Mouse (Mus musculus) skeletal muscle tissue, adult 2 months (tissue): Measurements from ENCODE around the gene Cdk20.

Experiments
- DNase-seq: peaks from one replicate; pipeline ENCODE4 v3.0.0-alpha.2; 2012; ENCODE audit warnings: low read depth, low spot score

Cdk20 gene

GRCm38 (mm10) chr13:64432017-64432995 is at the start of gene Cdk20:
Gene Cdk20, plus strand, starts transcription at chr13:64432314.
- peak; percentile 97 for DNase-seq

DNA sequence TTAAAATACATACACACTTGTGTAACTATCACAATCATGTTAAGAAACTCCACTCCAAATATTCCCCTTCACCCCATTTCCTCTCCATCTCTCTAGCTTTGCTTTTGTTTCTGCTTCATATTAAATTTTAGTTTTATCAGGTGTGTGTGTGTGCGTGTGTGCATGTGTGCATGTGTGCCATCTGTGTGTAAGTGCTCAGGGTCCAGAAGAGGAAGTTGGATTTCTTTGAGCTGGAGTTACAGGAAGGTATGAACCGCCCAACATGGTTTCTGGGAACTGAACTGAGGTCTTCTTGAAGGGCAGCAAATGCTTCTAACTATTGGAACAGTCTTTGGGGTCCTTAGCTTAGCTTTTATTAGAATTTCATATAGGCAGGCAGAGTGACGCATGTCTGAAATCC is 47.2 kb upstream of the Cdk20 start:
- DNase-seq: no peak

DNA sequence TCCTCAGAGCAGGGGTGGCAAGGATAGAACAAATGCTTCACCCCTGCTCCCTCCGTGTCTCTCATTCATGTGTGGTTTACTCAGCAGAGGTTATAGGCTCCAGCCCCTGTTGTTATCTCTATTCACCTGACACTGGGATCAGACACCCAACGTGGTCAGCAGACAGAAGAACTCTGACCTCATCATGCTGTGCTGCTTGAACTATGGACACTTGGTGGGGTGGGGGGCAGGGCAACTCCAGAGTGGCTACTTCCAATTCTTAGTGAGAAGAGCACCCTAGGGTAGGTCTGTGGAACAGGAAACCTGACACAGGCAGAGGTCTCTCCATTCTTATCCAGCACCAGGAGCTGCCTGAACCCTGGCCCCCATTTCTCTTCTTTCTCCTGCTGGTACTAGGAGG is 46.1 kb upstream of the Cdk20 start:
- no peak for DNase-seq

DNA sequence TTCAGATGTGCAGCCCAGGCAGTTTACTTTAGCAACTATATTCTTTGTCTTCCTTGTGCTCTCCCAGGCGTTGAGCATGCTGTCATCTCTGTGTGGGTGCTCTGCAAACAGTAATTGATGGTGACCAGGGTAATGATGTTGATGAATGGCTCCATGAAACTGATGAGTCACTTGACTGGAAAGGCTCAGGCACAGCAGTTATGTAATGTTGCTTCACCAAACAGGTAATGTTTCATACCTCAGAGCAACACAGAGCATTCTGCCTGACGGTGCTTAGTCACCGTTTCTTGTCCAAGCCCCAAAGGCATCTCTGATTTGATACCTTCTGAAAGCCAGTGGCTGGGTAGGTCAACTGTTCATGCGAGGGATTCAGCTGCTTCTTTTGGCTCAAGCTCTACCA is 43.7 kb upstream of the Cdk20 start:
- no peak for DNase-seq

DNA sequence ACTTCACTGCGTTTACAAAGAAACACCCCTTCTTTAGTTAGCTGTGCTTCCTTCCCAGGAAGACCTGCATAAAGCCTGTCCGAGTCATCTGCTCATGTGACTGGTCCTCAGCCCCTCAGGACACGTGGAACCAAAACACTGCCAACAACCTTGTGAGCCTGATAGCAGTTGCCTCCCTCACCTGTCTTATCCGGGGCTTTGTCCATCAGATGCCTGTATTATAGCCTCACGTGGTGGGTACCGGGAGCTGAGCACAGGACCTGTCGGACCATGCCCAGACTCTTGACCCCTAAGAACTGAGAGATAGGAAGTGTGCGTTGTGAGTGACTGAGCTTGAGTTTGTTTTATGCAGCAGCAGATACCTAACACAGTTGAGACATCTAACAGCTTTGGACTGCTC is 35.1 kb upstream of the Cdk20 start:
- no peak for DNase-seq

- peak; percentile 25 for DNase-seq
Observed at GRCm38 (mm10) chr13:64398065-64398464, 34.0 kb upstream of the Cdk20 start.

DNA sequence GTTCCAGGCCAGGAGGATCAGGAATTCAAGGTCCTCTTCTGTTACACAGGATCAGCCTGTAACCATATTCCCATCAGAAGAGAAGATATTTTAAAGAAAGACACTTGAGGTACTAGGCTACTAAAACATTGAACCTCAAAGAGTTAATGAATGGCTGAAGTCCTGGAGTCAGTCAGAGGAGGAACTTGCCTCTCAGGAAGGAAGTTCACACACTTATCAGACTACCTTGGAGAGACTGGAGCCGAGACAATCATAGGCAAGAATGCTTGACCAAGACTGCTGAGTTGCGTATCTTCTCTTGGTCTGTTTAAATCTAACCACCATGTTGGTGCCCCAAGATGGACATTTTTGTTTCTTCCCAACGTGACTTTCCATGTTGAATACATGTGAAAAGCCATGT is 32.2 kb upstream of the Cdk20 start:
- no peak for DNase-seq

DNA sequence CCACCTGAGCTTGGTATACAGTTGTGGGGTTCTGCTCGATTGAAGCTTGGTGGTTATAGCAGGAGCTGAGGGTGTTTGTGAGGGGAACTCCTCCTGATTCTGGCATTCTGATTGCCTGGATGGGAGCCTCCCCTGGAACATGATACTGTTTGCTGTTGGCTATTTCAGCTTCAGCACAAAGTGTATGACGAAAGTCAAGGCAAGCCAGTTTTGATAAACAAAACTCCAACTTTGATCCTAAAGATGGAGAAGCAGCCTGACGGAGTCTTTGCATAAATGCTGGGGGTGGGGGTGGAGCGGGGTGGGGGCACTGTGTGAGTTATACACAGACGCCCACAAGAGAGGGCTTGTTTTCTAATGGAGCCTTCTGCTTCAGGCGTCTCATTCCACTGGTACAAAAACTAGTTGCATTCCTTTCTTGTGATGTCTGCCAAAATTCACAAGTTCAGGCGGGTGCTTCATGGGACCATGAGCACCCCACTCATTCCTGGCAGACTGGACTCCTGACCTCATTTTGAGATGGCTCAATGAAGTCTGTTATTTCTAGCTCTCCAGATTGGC is 31.2 kb upstream of the Cdk20 start:
- DNase-seq: peak; percentile 62

- DNase-seq: peak; percentile 23
Observed at GRCm38 (mm10) chr13:64402006-64402405, 30.1 kb upstream of the Cdk20 start.

DNA sequence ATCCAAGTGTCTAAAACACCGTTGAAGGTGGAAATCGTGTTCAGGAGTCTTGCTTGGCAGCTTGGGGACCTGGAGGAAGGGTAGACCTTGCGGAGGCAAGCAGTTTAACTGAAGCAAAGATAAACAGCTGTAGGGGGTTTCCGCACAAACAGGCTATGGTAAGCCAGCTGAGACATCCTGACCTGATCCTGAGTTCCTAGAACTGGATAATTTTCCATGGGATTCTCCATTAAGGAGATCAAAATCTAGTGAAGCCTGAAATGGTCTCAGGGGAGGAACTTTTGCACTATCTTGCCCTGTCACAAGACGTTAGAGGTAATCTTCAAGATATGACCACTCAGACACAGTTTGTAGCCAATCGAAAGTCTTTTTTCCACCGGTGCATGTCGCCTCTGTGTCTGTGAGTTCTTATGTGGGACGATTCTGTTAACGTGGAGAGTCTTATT is 29.6 kb upstream of the Cdk20 start:
- no peak for DNase-seq

DNA sequence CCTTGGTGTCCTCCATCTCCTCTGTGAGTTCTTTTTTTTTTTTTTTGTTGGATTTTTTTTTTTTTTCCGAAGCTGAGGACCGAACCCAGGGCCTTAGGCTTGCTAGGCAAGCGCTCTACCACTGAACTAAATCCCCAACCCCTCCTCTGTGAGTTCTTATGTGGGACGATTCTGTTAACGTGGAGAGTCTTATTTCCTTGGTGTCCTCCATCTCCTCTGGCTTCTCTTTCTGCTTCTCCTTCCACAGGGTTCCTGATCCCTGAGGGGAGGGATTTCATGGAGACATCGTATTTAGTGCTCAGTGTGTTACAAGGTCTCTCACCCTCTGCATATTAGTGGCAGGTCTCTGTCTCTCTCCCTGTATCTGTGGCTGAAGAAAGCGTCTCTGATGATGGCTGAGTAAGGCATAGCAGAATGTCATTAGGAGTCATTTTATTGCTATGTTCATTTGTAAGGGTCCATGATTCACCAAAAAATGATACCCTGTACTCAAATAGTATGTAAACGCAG is 29.1 kb upstream of the Cdk20 start:
- no peak for DNase-seq

DNA sequence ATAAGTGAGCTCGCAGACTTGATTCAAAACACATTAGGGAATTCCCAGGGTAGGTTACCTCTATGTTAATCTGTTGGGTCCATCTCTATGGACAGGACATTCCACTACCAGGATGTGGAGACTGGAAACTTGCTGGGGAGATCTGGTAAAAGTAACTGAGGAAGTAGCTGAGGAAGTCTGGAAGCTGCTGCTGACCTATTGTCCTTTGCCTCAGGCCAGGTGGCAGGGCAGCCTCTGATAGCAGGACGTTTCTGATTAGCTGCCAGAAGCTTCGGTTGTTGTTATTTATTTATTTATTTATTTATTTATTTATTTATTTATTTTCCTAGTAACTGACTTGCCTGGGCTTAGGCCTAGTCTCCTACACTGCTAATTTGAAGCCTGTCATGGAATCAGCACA is 28.6 kb upstream of the Cdk20 start:
- no peak for DNase-seq

GRCm38 (mm10) chr13:64405550-64405949 is 26.6 kb upstream of the Cdk20 start:
- DNase-seq: no peak

DNA sequence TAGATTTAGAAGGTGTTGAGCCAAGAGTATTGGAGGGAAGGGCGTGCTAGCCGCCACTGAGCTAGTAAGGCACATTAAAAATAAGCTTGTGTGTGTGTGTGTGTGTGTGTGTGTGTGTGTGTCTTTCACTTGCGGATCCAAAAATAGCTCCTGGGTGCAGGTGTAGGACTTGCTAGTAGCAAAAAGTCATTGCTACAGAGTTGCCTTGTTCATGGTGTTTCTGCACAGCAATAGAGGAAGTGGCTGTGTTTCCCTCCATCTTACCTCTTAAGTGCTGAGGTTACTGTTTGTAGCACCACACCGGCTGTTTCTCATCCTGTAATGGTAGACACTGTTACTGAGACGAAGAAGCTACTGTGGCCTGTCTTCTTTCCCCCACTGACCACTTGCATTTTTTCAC is 24.1 kb upstream of the Cdk20 start:
- no peak for DNase-seq

GRCm38 (mm10) chr13:64410604-64411003 is 21.5 kb upstream of the Cdk20 start:
- no peak for DNase-seq

DNA sequence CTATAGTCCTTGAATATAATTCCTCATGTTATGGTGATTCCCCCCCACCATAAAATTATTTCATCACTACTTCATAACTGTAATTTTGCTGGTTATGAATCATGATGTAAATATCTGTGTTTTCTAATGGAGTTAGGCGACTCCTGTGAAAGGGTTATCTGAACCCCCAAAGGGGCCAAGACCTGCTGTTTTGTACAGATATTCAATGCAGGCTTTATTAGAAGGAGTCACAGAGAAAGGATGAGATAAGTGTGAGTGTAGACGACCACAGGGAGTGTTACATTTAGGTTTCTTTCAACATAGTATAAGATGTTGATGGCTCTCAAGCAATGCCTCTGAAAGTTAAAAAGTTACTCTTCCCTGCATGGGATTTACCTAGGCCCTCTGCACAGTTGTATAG is 20.8 kb upstream of the Cdk20 start:
- DNase-seq: no peak

GRCm38 (mm10) chr13:64412752-64413257 is 19.3 kb upstream of the Cdk20 start:
- no peak for DNase-seq

- DNase-seq: no peak
Observed at GRCm38 (mm10) chr13:64415659-64416058, 16.5 kb upstream of the Cdk20 start.

- no peak for DNase-seq
Observed at GRCm38 (mm10) chr13:64416955-64417601, 15.0 kb upstream of the Cdk20 start.

DNA sequence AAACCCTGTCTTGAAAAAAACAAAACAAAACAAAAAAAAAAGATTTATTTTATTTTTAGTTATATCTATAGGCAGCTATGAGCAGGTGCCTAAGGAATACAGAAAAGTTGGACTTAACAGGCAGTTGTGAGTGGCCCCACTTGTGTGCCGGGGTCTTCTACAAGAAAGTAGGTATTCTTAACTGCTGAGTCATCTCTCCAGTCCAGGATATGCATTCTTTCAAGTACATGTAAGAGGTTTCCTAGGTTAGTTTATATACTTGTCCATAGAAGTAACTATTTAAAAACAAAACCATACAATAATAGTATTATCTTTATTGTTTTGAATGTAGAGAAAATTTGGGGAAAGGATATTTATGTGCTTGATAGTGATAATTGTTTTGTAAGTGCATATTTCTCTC is 11.3 kb upstream of the Cdk20 start:
- no peak for DNase-seq

DNA sequence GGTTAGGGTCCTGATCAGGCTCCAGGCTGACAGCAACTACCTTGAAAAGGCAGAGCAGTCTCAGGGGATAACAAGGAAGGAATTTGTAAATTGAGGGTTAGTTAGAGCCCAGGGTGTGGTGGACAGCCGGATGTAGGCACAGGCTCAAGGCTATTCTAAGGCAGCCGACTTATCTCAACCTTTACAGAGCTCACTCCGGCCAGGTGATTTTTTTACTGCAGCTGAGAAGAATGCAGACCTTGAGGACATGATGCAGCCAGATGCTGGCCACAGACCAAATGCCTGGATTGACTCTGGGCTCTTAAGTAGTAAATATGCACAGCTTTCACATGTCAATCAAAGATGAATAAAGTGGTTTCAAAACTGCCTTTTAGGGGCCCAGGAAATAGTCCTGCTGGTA is 10.7 kb upstream of the Cdk20 start:
- no peak for DNase-seq

GRCm38 (mm10) chr13:64421952-64422606 is 10.0 kb upstream of the Cdk20 start:
- no peak for DNase-seq
